Mouse (Mus musculus): ENCODE measurements around the gene Arhgap31.
A peak's percentile ranks its signal among the peaks of the same experiment; 100 is the strongest.

The Arhgap31 gene

GRCm38 (mm10) chr16:38652653-38653052 is 60.4 kb downstream of the Arhgap31 start:
- no peak for DNase-seq (ENCODE audit: low read depth, low spot score)

- DNase-seq (ENCODE audit: low read depth, low spot score), result no peak
Measured at GRCm38 (mm10) chr16:38651721-38652231, 61.3 kb downstream of the Arhgap31 start.

GRCm38 (mm10) chr16:38651306-38651705 is 61.8 kb downstream of the Arhgap31 start:
- no peak for DNase-seq (ENCODE audit: low read depth, low spot score)

- no peak for DNase-seq (ENCODE audit: low read depth, low spot score)
Measured at GRCm38 (mm10) chr16:38649431-38649827, 63.6 kb downstream of the Arhgap31 start.

GRCm38 (mm10) chr16:38648783-38649430 is 64.2 kb downstream of the Arhgap31 start:
- no peak for DNase-seq (ENCODE audit: low read depth, low spot score)

GRCm38 (mm10) chr16:38648155-38648554 is 64.9 kb downstream of the Arhgap31 start:
- no peak for DNase-seq (ENCODE audit: low read depth, low spot score)

GRCm38 (mm10) chr16:38644455-38644854 is 68.6 kb downstream of the Arhgap31 start:
- no peak for DNase-seq (ENCODE audit: low read depth, low spot score)

GRCm38 (mm10) chr16:38637085-38637484 is 76.0 kb downstream of the Arhgap31 start:
- no peak for DNase-seq (ENCODE audit: low read depth, low spot score)

GRCm38 (mm10) chr16:38636682-38637081 is 76.4 kb downstream of the Arhgap31 start:
- DNase-seq (ENCODE audit: low read depth, low spot score), result no peak

GRCm38 (mm10) chr16:38635833-38636390 is 77.2 kb downstream of the Arhgap31 start:
- DNase-seq (ENCODE audit: low read depth, low spot score), result no peak

- peak; percentile 41 for DNase-seq (ENCODE audit: low read depth, low spot score)
Measured at GRCm38 (mm10) chr16:38632147-38632546, 80.9 kb downstream of the Arhgap31 start.

GRCm38 (mm10) chr16:38625811-38626369 is 87.2 kb downstream of the Arhgap31 start:
- peak; percentile 22 for DNase-seq (ENCODE audit: low read depth, low spot score)

GRCm38 (mm10) chr16:38625411-38625810 is 87.7 kb downstream of the Arhgap31 start:
- DNase-seq (ENCODE audit: low read depth, low spot score), result no peak

GRCm38 (mm10) chr16:38624303-38624702 is 88.8 kb downstream of the Arhgap31 start:
- no peak for DNase-seq (ENCODE audit: low read depth, low spot score)

GRCm38 (mm10) chr16:38622283-38622682 is 90.8 kb downstream of the Arhgap31 start:
- peak; percentile 14 for DNase-seq (ENCODE audit: low read depth, low spot score)

- no peak for DNase-seq (ENCODE audit: low read depth, low spot score)
Measured at GRCm38 (mm10) chr16:38620696-38621450, 92.2 kb downstream of the Arhgap31 start.

GRCm38 (mm10) chr16:38619054-38619453 is 94.0 kb downstream of the Arhgap31 start:
- peak; percentile 85 for DNase-seq (ENCODE audit: low read depth, low spot score)

- no peak for DNase-seq (ENCODE audit: low read depth, low spot score)
Measured at GRCm38 (mm10) chr16:38617977-38618376, 95.1 kb downstream of the Arhgap31 start.

GRCm38 (mm10) chr16:38613646-38614045 is 99.4 kb downstream of the Arhgap31 start:
- DNase-seq (ENCODE audit: low read depth, low spot score), result no peak

- no peak for DNase-seq (ENCODE audit: low read depth, low spot score)
Measured at GRCm38 (mm10) chr16:38612646-38613045, 100.4 kb downstream of the Arhgap31 start.

GRCm38 (mm10) chr16:38609092-38609491 is 104.0 kb downstream of the Arhgap31 start:
- no peak for DNase-seq (ENCODE audit: low read depth, low spot score)

- DNase-seq (ENCODE audit: low read depth, low spot score), result no peak
Measured at GRCm38 (mm10) chr16:38608687-38609086, 104.4 kb downstream of the Arhgap31 start.

Data from brain, adult 2 months (tissue).